12 mouse cellular contexts compared by ENCODE assay signal in the genomic region with DNA sequence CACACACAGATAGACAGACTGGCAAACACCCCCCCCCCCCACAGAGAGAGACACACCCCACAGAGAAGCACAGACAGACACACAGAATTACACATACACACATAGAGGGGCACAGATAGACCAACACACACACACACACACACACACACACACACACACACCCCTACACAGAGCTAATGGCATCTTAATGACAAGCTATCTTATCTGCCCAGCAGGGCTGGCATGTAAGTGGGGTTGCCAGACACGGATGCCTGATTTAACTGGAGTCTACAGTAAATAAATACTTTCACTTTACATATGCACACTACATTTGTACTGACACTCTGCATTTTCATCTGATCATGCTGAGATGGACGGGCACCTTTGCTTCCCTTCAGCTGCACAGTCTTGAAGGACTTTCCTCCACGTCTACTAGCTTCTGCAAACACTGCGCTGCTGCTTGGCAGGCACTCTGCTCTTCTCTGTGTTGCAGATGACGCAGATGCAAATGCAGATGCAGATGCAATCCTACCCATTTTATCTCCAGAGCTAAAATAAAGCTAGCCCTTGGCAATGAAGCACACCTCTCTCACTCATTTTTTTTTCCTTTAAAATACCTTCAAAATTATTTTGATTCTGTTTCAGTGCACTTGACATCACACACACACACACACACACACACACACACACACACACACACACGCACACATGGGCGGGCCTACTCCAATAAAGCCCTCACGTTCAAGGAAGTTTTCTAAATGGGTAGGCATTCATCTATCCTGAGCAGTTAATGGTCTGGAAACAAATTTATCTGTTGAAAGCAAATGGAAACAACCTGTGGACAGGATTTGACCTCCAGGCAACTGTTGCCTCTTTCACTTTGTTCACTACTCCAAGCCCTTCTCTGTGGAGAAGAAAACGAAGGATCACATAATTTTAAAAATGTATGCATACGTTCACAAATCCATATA. TPM values are rescaled to one million over a fixed set of nuclear protein-coding genes. Genes with fewer than 3 reads are reported as not detected.
DNase-seq lines count a peak whose midpoint lies in the region; ATAC-seq lines count a peak whose summit lies in the region.
"Had no signal": no experiment of that assay in that cellular context is flagged by ENCODE, and none has a peak within 500 bp of the region (broad histone marks: within the 10 kb centered on the region; RNA-seq: fewer than 3 reads in every experiment).

No protein-coding gene starts in this region.

- WGBS in heart, embryonic 14.5 days, result 53% methylated on average over 10 of the region's 10 CpGs
- WGBS in heart, embryonic 11.5 days (ENCODE audit: insufficient replicate concordance), result 50% methylated on average over 10 of the region's 10 CpGs
- 42% methylated on average over 10 of the region's 10 CpGs for WGBS in neural tube, embryonic 12.5 days
- 26% methylated on average over 10 of the region's 10 CpGs for WGBS in neural tube, embryonic 14.5 days

- H3K4me2 ChIP-seq in heart, embryonic 14.5 days (ENCODE audit: low read length), result peak overlapping the region; percentile 30; the same call in 1 of the 2 replicates
- no peak overlapping the region for H3K4me2 ChIP-seq in heart, embryonic 11.5 days
- H3K4me2 ChIP-seq in neural tube, embryonic 12.5 days (replicated peaks), result no peak overlapping the region
- H3K4me2 ChIP-seq in neural tube, embryonic 14.5 days (ENCODE audit: low read depth, low read length), result no peak overlapping the region
- H3K4me2 ChIP-seq: forebrain, embryonic 15.5 days; lung, embryonic 15.5 days had no signal

- no peak overlapping the region for H3K27ac ChIP-seq in heart, embryonic 14.5 days (replicated peaks in 1 of 2; ENCODE audit: control insufficient read depth in 1 of 2, insufficient read depth in 1 of 2, low read depth in 2 of 2, low read length in 2 of 2)
- no peak overlapping the region for H3K27ac ChIP-seq in heart, embryonic 11.5 days (ENCODE audit: low read depth, low read length)
- no peak overlapping the region for H3K27ac ChIP-seq in neural tube, embryonic 12.5 days
- H3K27ac ChIP-seq in neural tube, embryonic 14.5 days (ENCODE audit: low read depth, low read length), result no peak overlapping the region
- H3K27ac ChIP-seq: forebrain, embryonic 15.5 days; lung, embryonic 15.5 days had no signal

- no peak overlapping the region for H3K9ac ChIP-seq in heart, embryonic 14.5 days (ENCODE audit: low read length)
- no peak overlapping the region for H3K9ac ChIP-seq in heart, embryonic 11.5 days (ENCODE audit: low read depth, low read length)
- no peak overlapping the region for H3K9ac ChIP-seq in neural tube, embryonic 12.5 days
- no peak overlapping the region for H3K9ac ChIP-seq in neural tube, embryonic 14.5 days (replicated peaks; ENCODE audit: low read depth, low read length)
- H3K9ac ChIP-seq: forebrain, embryonic 15.5 days; lung, embryonic 15.5 days had no signal

- H3K36me3 ChIP-seq in heart, embryonic 14.5 days (ENCODE audit: control insufficient read depth, insufficient read depth, low read length), result no peaks in the 10 kb centered on the region
- no peaks in the 10 kb centered on the region for H3K36me3 ChIP-seq in heart, embryonic 11.5 days (ENCODE audit: control insufficient read depth, insufficient read depth, low read length)
- no peaks in the 10 kb centered on the region for H3K36me3 ChIP-seq in neural tube, embryonic 12.5 days
- H3K36me3 ChIP-seq in neural tube, embryonic 14.5 days (ENCODE audit: control insufficient read depth, insufficient read depth, low read length), result no peaks in the 10 kb centered on the region
- H3K36me3 ChIP-seq: forebrain, embryonic 15.5 days; lung, embryonic 15.5 days had no signal

- H3K27me3 ChIP-seq in heart, embryonic 14.5 days (ENCODE audit: control insufficient read depth, insufficient read depth, low read length), result no peaks in the 10 kb centered on the region
- no peaks in the 10 kb centered on the region for H3K27me3 ChIP-seq in heart, embryonic 11.5 days (ENCODE audit: control insufficient read depth, insufficient read depth, low read length)
- no peaks in the 10 kb centered on the region for H3K27me3 ChIP-seq in neural tube, embryonic 12.5 days (replicated peaks)
- no peaks in the 10 kb centered on the region for H3K27me3 ChIP-seq in neural tube, embryonic 14.5 days (ENCODE audit: control insufficient read depth, insufficient read depth, low read length)
- H3K27me3 ChIP-seq: forebrain, embryonic 15.5 days; lung, embryonic 15.5 days had no signal

- no peaks in the 10 kb centered on the region for H3K9me3 ChIP-seq in heart, embryonic 14.5 days (ENCODE audit: control insufficient read depth, low read length)
- H3K9me3 ChIP-seq in heart, embryonic 11.5 days (replicated peaks; ENCODE audit: control insufficient read depth, low read length), result no peaks in the 10 kb centered on the region
- no peaks in the 10 kb centered on the region for H3K9me3 ChIP-seq in neural tube, embryonic 12.5 days
- H3K9me3 ChIP-seq in neural tube, embryonic 14.5 days (ENCODE audit: control insufficient read depth, low read length), result no peaks in the 10 kb centered on the region
- H3K9me3 ChIP-seq: forebrain, embryonic 15.5 days; lung, embryonic 15.5 days had no signal

- H3K4me1 ChIP-seq in heart, embryonic 14.5 days (ENCODE audit: control insufficient read depth in 2 of 2, insufficient read depth in 2 of 2, low read length in 2 of 2), result peaks cover 7 to 14% of the 10 kb centered on the region in 2 experiments
- H3K4me1 ChIP-seq in heart, embryonic 11.5 days (ENCODE audit: control insufficient read depth, insufficient read depth, low read length), result peaks cover 9% of the 10 kb centered on the region
- H3K4me1 ChIP-seq in neural tube, embryonic 12.5 days, result peaks cover 25% of the 10 kb centered on the region
- H3K4me1 ChIP-seq in neural tube, embryonic 14.5 days (ENCODE audit: control insufficient read depth, insufficient read depth, low read length), result no peaks in the 10 kb centered on the region
- H3K4me1 ChIP-seq: forebrain, embryonic 15.5 days had no signal

- ATAC-seq in heart, embryonic 14.5 days (ENCODE audit: insufficient number of reproducible peaks, insufficient read depth, low FRiP score, low read depth), result no peak
- ATAC-seq in heart, embryonic 11.5 days (replicated peaks; ENCODE audit: insufficient number of reproducible peaks, low FRiP score, low TSS enrichment), result no peak
- ATAC-seq in neural tube, embryonic 12.5 days (ENCODE audit: low FRiP score, low read depth), result peak; percentile 45; the same call in 1 of the 2 replicates
- ATAC-seq in erythroid progenitor cell, adult 5-6 weeks (replicated peaks; ENCODE audit: low FRiP score, poor library complexity, severe bottlenecking), result peak; percentile 77
- peak; percentile 59; the same call in 1 of the 2 replicates for ATAC-seq in neural tube, embryonic 14.5 days (ENCODE audit: low read depth)
- ATAC-seq: forebrain, embryonic 15.5 days had no signal

- H3K4me3 ChIP-seq in heart, embryonic 14.5 days (ENCODE audit: control insufficient read depth in 1 of 2, insufficient read depth in 1 of 2, low read depth in 1 of 2, low read length in 2 of 2), result no peak overlapping the region
- no peak overlapping the region for H3K4me3 ChIP-seq in heart, embryonic 11.5 days (ENCODE audit: low read depth, low read length)
- no peak overlapping the region for H3K4me3 ChIP-seq in neural tube, embryonic 12.5 days
- H3K4me3 ChIP-seq in neural tube, embryonic 14.5 days (ENCODE audit: low read depth, low read length), result no peak overlapping the region
- H3K4me3 ChIP-seq: forebrain, embryonic 15.5 days; lung, embryonic 15.5 days had no signal

- DNase-seq in neural tube, embryonic 10.5 days (ENCODE audit: extremely low spot score, low spot score), result no peak
- no peak for DNase-seq in lung, postnatal 4 days
- DNase-seq in right cerebral cortex, postnatal 10 days (ENCODE audit: low spot score in 2 of 2), result no peak
- DNase-seq: kidney, postnatal 36 days had no signal

RNA-seq across cellular contexts. Expression of a gene that starts 15.3 kb away (rescaled TPM):
- 3.4 and 4.2 TPM in 2 replicates for polyA plus RNA-seq in heart, embryonic 14.5 days (2014; fragmentation: Nextera tagmentation; extraction: Ambion mirVana)
- 1.4 and 3.0 TPM in 2 replicates for polyA plus RNA-seq in heart, embryonic 11.5 days (2014; fragmentation: Nextera tagmentation; extraction: Ambion mirVana)
- polyA plus RNA-seq in neural tube, embryonic 12.5 days (2016; fragmentation: Nextera tagmentation; extraction: Ambion mirVana), result 9.5 and 11.2 TPM in 2 replicates
- total RNA-seq in erythroid progenitor cell, adult 5-6 weeks (2015; ENCODE audit: low replicate concordance), result not detected in 2 replicates
- 0.26 TPM in 1 of 2 replicates, not detected in the other for total RNA-seq in erythroid progenitor cell, adult 5-6 weeks (2017; ENCODE audit: low replicate concordance)
- 2.7 and 7.1 TPM in 2 replicates for polyA plus RNA-seq in neural tube, embryonic 14.5 days (2014; fragmentation: Nextera tagmentation; extraction: Ambion mirVana)
- total RNA-seq: monocyte, adult 5-6 weeks had no signal

Comparison
In these comparisons a context has a peak if more than half of its experiments do, and no peak if none do; other contexts are left out.
1. ATAC-seq: peak in neural tube, embryonic 12.5 days (single experiment), erythroid progenitor cell, adult 5-6 weeks (single experiment) and neural tube, embryonic 14.5 days (single experiment); none in heart, embryonic 14.5 days (single experiment) and heart, embryonic 11.5 days (single experiment).